Mouse (Mus musculus) spleen, postnatal 14 days (tissue): ENCODE data around the gene Olfr1309.
"Not testable (repeated sequence)": the region's sequence is repeated elsewhere in the genome, so short reads cannot be mapped to it uniquely, and the experiment has no call there.

ENCODE experiments used
- DNase-seq, 2 experiments: peaks; one replicate each; pipeline ENCODE4 v3.0.0; 2021 to 2022; ENCODE audit warnings: low spot score in 2 of 2

Gene Olfr1309

DNA sequence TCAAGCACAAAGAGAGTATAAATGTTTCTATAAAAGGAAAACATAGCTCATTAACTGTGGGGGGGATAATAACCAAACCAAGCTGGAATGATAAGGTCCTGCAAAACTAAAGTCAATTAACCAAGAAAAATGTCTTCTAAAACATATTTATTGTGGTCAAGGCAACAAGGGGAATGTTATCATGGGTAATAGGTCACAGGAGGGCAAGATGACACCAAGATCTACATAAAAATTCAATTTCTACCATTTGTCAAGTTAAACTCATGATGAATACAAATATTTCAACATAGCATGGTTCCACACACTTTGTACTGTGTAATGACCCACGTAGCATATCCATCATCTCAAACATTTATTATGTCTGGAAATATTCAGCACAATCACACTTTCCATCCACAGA lies at the start of gene Olfr1309:
Olfr1309 (minus strand) TSS at position 101 of the 400 bp plus-strand sequence.
- DNase-seq: no peak

DNA sequence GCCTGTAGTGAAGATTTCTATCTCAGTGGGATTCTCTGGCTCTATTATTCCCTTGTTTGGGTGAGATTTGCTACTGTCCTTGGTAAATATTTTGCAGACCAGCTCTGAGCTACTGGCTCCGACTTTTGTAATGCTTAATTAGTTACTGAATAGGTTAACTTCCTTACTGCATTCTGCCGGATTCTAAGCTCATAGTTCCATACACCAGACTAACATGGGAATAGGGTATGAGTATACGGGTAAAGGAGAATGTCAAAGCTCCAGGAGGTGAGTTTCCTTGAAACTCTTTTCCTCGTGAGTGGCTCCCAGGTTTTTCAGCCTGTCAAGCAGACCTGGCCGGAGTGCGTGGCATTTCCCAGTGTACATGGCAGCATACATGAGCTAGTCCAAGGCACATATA lies 36.9 kb upstream of the Olfr1309 start:
- DNase-seq: not testable (repeated sequence)

DNA sequence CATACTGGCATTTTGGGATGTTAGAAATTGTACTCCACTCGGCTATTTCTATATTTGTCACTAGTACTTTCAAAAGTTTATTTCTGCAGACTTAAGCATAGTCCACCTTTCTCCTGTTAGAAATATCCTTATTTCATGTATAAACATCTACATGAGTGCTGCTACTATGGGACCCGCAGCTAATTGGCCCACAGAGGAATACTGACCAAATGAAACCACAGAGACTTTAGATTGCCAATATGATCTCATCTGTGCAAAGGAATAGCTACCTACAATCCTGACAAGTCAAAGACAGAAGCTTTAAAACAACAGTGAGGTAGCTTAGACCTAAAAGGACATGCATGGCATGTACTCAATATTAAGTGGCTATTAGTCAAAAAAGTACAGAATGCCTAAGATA lies 34.2 kb upstream of the Olfr1309 start, which contains the start of gene Olfr1311:
Olfr1311 (minus strand) TSS at position 101 of the 400 bp plus-strand sequence.
- DNase-seq: no peak

DNA sequence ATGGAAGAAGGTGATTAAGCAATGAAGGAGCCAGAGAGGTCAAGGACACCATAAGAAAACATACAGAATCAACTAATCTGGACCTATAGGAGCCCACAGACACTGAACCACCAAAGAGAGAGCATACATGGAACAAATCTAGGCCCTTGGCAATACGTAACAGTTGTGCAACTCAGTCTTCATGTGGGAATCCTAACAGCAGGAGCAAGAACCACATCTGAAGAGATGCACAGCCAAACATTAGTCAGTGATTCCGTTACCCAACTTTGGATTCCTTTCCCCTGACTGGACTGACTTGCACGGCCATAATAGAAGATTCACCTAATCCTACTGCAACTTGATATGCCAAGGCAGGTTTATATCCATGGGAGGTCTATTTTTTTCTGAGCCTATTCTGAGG lies 24.8 kb upstream of the Olfr1309 start:
- no peak for DNase-seq

DNA sequence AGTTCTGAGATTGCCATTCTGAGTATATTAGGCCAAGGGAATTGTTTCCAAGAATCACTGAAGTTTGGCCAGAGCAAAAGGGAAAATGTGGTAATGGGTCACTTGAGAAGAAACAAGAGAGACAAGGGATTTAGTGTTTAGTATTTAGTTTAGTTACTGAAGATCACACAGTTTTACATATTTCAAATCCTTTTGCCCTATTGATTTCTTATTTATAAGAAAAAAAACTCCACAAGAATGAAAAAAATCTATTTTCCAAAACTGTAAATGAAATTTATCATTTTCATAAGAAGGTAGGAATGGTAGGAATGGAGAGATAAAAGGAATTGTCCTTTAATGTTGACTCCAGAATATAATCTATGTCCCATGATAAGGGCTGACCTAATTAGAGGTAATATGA lies 22.5 kb upstream of the Olfr1309 start, which contains the start of gene Olfr1310:
Olfr1310 (minus strand) TSS at position 101 of the 400 bp plus-strand sequence.
- no peak for DNase-seq

DNA sequence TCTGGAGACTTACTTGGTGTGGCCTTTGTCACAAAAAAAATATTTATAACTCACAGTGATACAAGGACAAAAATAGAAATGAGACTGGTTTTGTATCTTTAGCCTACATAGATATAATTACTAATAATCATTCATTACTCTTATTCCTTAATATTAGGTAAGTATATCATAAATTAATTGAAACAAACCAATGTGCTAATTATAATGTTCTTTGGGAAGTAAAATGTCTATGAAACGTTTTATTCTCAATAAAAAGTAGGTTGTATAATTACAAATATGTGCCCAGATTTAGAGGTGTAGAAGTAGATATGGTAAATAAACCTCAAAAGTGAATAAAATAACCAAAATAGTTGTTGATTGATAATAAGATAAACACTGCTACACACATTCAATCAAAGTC lies 25.2 kb downstream of the Olfr1309 start, which contains the start of gene Olfr1308:
Olfr1308 (minus strand) TSS at position 101 of the 400 bp plus-strand sequence.
- DNase-seq: no peak

DNA sequence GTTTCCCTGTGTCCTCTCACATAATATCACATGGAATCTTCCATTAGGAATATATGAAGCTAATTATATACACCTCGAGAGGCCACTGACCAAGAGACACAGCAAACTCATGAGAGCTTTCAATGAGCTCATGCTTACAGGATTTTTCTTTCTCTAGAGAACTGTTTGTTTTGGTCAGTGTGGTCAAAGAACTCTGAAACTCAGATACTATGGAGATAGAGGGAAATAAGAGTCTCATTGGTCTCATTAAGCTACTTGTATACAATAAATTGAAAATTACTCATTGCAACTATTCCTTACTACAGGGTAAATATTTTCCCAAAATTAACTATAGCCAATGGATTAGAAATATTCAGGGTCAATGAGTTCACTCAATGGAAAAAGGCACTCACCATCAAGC lies 40.7 kb downstream of the Olfr1309 start, which contains the start of gene Olfr1307:
Olfr1307 (minus strand) TSS at position 101 of the 400 bp plus-strand sequence.
- DNase-seq: no peak
